Mouse (Mus musculus) kidney, embryonic 15.5 days (tissue): ENCODE data around the gene Ankrd26. TPM values are rescaled to one million over a fixed set of nuclear protein-coding genes. Genes with fewer than 3 reads are reported as not detected.
"Not testable (repeated sequence)": the region's sequence is repeated elsewhere in the genome, so short reads cannot be mapped to it uniquely, and the experiment has no call there.

Source experiments
- ATAC-seq: fragments of 200-750 bp; cut with Nextera tagmentation; replicated peaks from 2 replicates; pipeline ENCODE4 v1.8.0; 2017; ENCODE audit warnings: moderate TSS enrichment; ENCODE audit not compliant: low FRiP score
- H3K27ac ChIP-seq: fragments of 300-500 bp; sonication (generic); 2 replicates; pipeline ENCODE4 v1.5.1; 2015; ENCODE audit warnings: mild to moderate bottlenecking, inconsistent platforms
- H3K27me3 ChIP-seq: fragments of 300-500 bp; sonication (generic); 2 replicates; pipeline ENCODE4 v1.6.1; 2015; ENCODE audit warnings: inconsistent platforms
- H3K36me3 ChIP-seq: fragments of 300-500 bp; sonication (generic); 2 replicates; pipeline ENCODE4 v1.6.1; 2015; ENCODE audit warnings: inconsistent platforms
- H3K4me1 ChIP-seq: fragments of 300-500 bp; sonication (generic); 2 replicates; pipeline ENCODE4 v1.6.1; 2015; ENCODE audit warnings: inconsistent platforms
- H3K4me2 ChIP-seq: fragments of 300-500 bp; sonication (generic); 2 replicates; pipeline ENCODE4 v1.6.1; 2015; ENCODE audit warnings: moderate library complexity, mild to moderate bottlenecking, inconsistent platforms
- H3K4me3 ChIP-seq: fragments of 300-500 bp; sonication (generic); replicated peaks from 2 replicates; pipeline ENCODE4 v1.5.1; 2015; ENCODE audit warnings: mild to moderate bottlenecking, inconsistent platforms
- H3K9ac ChIP-seq: fragments of 300-500 bp; sonication (generic); 2 replicates; pipeline ENCODE4 v1.6.1; 2015; ENCODE audit warnings: mild to moderate bottlenecking, inconsistent platforms
- H3K9me3 ChIP-seq: fragments of 300-500 bp; sonication (generic); replicated peaks from 2 replicates; pipeline ENCODE4 v1.6.1; 2016; ENCODE audit warnings: inconsistent platforms
- WGBS: fragments of 180-500 bp; shearing (Covaris S2); methylation state at CpG from one replicate; pipeline ENCODE4 v1.1.7; 2015; ENCODE audit warnings: mixed read lengths; 5-methylcytosine and 5-hydroxymethylcytosine counted together
- polyA plus RNA-seq: library from polyadenylated mRNA; unstranded; fragments of >200 nt; fragmentation: Nextera tagmentation; extraction: Ambion mirVana; gene quantifications from 2 replicates; pipeline ENCODE4 v1.2.1, GENCODE M21; 2015

The Ankrd26 gene
- polyA plus RNA-seq: 16.5 and 17.3 TPM in 2 replicates

DNA sequence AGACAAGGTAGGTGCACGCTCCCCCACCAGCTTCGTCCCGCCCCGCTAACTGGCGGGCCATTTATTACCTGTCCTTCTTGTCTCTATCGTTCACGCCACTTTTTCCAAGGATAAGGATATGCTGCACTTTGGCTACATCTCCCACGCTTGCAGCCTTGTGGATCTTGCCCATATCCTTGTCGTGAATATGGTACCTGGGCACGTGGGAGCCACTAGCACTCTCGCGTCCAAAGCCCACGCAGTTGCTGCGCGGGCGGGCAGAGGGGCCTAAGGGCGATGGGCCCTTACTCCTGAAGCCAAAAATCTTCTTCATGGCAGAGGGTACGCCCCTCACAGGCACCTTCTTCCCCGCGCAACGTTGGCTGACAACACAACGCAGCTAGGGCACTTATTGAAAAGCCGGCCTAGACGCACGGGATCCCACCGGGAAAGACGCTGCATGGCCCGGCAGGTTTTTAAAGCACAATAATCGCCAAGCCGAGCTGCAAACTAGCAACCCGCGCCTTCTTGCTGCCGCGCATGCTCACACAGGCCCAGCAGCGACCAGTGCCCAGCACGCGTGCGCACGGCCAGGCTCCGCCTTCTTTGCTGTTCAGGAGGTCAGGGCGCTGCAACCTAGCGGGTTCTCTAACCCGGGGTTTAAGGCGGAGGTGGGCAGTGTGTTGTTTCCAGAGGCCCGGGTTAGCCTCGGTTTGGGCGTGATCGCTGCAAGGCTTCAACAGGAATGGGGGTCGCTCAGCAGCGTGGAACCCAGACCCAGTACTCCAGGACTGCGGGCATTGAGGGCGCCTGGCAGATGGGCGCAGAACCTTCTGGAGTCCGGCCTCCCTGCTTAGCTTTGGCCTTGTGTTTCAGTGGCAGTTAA is at the start of gene Ankrd26:
Gene Ankrd26, minus strand, starts transcription at position 482 of the 865 bp plus-strand sequence.
- Histone ChIP-seq H3K27ac (peak within 1 kb of the TSS; percentile 78), H3K9ac (peak within 1 kb of the TSS; percentile 72), H3K4me1 (peaks cover 24% of the 10 kb centered on the region), H3K4me2 (peak within 1 kb of the TSS; percentile 85), H3K9me3 (no peaks in the 10 kb centered on the region), H3K36me3 (peaks cover 21% of the 10 kb centered on the region), H3K4me3 (peak within 1 kb of the TSS; percentile 66), H3K27me3 (no peaks in the 10 kb centered on the region)
- peak; percentile 98 for ATAC-seq
- 4% methylated on average over 54 of the region's 54 CpGs for WGBS

DNA sequence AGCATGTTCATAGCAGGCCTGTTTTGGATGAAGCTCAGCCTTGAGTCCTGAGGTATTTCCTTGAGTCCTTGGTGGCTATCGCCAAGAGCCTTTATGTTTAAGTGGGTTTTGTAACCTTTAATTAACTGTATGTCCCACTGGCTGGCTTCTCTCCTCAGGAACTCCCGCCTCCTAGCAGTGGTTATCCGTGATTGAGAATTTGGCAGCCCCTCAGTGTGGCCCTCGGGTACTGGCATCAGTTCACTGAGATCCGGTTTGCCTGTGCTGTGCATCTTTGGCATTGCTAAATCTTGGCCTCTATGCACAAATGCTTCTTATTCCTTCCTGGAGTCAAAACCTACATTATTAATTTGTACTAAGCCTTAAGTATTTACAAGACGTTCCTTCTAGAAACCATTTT is 46.9 kb upstream of the Ankrd26 start:
- no peak for ATAC-seq
- no peak overlapping the region for H3K9ac ChIP-seq
- no peaks in the 10 kb centered on the region for H3K4me1 ChIP-seq
- H3K4me3 ChIP-seq: no peak overlapping the region
- no peak overlapping the region for H3K27ac ChIP-seq
- H3K4me2 ChIP-seq: no peak overlapping the region
- no peaks in the 10 kb centered on the region for H3K27me3 ChIP-seq
- no peaks in the 10 kb centered on the region for H3K9me3 ChIP-seq
- no peaks in the 10 kb centered on the region for H3K36me3 ChIP-seq
- 87% methylated on average over 6 of the region's 6 CpGs for WGBS

DNA sequence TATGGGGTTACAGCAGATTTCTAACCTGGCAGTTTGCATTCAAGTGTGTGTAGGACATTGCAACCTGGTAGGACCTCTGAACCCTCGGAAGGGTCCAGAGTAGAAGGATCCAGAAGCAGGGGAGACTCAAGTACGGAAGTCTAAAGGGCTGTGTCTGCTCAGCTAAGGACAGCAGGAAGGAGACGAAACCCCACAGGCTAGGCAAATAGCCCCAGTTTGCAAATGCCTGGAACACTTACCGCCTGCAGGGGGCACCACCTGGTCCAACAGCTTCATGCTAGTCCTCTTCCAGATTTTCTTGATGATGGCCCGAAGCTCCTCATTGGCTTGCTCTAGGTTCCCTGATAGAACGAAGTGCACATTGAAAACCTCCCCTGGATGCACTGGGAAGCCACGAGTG is 43.9 kb upstream of the Ankrd26 start:
- ATAC-seq: no peak
- Histone ChIP-seq H3K4me2 (no peak overlapping the region), H3K27ac (no peak overlapping the region), H3K27me3 (no peaks in the 10 kb centered on the region), H3K9ac (no peak overlapping the region), H3K4me3 (no peak overlapping the region), H3K4me1 (no peaks in the 10 kb centered on the region), H3K9me3 (no peaks in the 10 kb centered on the region), H3K36me3 (no peaks in the 10 kb centered on the region)
- WGBS: 65% methylated on average over 7 of the region's 7 CpGs

DNA sequence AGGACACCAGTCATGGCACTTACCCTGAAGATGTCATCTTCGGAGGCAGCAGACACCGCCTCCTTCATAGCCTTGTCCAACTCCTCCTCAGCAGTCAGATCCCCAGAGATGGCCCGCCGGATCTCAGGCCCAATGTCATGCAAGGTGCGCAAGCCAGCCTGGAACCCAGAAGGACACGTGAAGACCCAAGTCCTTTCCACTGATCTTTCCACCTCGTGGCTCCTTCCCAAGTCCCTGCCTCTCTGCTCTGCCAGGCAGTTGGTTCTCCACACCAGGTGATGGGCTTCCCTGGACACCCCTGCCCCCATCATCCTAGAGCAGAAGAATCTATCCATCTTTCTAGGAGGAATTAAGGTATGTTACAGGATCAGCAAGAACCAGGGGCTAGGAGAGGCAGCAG is 41.8 kb upstream of the Ankrd26 start:
- Histone ChIP-seq H3K4me2 (no peak overlapping the region), H3K9ac (no peak overlapping the region), H3K4me1 (no peaks in the 10 kb centered on the region), H3K27ac (no peak overlapping the region), H3K36me3 (no peaks in the 10 kb centered on the region), H3K27me3 (no peaks in the 10 kb centered on the region), H3K4me3 (no peak overlapping the region), H3K9me3 (no peaks in the 10 kb centered on the region)
- 89% methylated on average over 7 of the region's 7 CpGs for WGBS
- ATAC-seq: no peak

DNA sequence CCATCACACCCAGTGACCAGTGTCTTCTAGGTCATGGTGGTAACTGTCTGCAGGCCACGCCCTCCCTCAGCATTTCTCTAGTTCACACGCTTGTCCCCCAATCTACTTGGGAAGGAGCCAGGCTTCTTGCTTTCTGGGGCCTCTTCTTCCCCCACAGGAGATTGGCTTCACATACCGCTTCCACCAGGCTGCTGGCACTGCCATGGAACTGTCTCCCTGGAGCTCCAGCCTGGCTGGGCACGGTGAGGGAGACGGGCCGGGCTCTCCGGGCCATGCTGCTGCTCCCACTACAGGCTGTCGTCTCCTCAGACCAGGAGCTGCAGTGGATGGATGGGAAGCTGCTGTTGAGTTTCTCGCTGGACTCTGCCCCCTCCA is 33.6 kb upstream of the Ankrd26 start:
- H3K27me3 ChIP-seq: peaks cover 33% of the 10 kb centered on the region
- no peaks in the 10 kb centered on the region for H3K9me3 ChIP-seq
- H3K27ac ChIP-seq: no peak overlapping the region
- no peak overlapping the region for H3K4me2 ChIP-seq
- H3K9ac ChIP-seq: no peak overlapping the region
- no peak overlapping the region for H3K4me3 ChIP-seq
- 76% methylated on average over 9 of the region's 9 CpGs for WGBS
- no peak for ATAC-seq
- H3K4me1 ChIP-seq: peaks cover 17% of the 10 kb centered on the region
- no peaks in the 10 kb centered on the region for H3K36me3 ChIP-seq

DNA sequence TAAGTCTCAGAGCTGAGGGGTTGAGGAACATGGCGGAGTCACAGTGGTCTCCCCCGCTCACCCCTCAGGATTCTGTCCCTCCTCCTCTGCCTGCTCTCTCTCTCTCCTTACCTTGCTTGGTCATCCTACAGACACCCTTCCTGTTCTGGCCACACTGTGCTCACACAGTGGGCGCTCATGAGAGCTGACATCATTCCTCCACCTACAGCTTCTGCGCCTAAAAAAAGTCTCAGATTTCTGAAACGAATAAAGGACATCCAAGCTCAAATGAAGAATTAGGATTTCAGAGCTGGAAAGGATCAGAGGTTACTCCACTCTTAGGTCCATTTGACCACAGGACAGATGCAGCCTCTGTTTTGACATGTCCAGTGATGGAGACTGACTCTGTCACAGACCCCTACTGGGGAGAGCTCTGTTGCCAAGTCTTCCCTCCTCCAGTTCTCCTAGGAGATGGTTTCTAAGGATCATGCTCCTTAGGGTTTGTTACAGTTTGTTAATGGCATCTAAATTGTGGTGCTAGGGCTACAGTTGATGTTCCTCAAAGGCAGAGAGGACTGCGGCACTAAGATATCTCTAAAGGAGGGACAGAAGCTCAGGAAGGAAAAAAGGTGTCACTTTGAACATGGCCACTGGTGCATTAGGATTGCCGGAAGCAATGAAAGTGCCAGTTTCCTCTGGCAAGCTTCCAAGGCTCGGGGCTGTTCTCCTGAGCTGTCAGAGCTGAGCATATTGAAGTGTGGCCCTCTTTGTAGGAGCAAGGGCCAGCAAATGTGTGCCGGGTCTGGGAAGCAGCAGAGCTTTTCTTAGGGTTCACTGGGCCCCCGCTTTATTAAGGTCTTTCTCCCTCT is 33.0 kb upstream of the Ankrd26 start:
- peaks cover 33% of the 10 kb centered on the region for H3K27me3 ChIP-seq
- 78% methylated on average over 10 of the region's 10 CpGs for WGBS
- ATAC-seq: no peak

DNA sequence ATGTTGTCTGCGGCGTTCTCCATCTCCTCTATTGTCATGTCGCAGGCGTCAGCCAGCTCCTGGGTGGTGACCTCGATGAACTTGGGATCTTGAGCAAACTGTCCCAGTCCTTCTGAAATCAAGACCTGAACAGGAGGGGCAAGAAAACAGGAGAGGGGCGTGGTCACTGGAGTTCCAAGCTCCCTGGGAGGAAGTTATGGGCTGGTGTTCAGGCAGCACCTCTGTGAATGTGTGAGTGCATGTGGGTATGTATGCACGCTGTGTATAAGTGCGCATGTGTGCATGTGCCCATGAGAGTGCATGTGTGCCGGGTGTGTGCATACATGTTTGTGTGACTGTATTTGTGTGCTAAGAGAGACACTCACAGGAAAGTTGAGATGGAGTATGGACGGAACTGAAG is 32.0 kb upstream of the Ankrd26 start:
- Histone ChIP-seq H3K4me2 (peak overlapping the region; percentile 91), H3K4me1 (peaks cover 17% of the 10 kb centered on the region), H3K9ac (peak overlapping the region; percentile 39; the same call in 1 of the 2 replicates), H3K9me3 (no peaks in the 10 kb centered on the region), H3K27ac (no peak overlapping the region), H3K4me3 (peak overlapping the region; percentile 49), H3K27me3 (peaks cover 33% of the 10 kb centered on the region), H3K36me3 (no peaks in the 10 kb centered on the region)
- ATAC-seq: peak; percentile 49; the same call in 1 of the 2 replicates
- WGBS: 33% methylated on average over 10 of the region's 10 CpGs

More for the DNA sequence above, 33.0 kb upstream of the Ankrd26 start:
- no peak overlapping the region for H3K4me2 ChIP-seq
- H3K9ac ChIP-seq: no peak overlapping the region
- no peak overlapping the region for H3K4me3 ChIP-seq
- H3K4me1 ChIP-seq: peaks cover 17% of the 10 kb centered on the region
- H3K9me3 ChIP-seq: no peaks in the 10 kb centered on the region
- no peaks in the 10 kb centered on the region for H3K36me3 ChIP-seq
- H3K27ac ChIP-seq: no peak overlapping the region

DNA sequence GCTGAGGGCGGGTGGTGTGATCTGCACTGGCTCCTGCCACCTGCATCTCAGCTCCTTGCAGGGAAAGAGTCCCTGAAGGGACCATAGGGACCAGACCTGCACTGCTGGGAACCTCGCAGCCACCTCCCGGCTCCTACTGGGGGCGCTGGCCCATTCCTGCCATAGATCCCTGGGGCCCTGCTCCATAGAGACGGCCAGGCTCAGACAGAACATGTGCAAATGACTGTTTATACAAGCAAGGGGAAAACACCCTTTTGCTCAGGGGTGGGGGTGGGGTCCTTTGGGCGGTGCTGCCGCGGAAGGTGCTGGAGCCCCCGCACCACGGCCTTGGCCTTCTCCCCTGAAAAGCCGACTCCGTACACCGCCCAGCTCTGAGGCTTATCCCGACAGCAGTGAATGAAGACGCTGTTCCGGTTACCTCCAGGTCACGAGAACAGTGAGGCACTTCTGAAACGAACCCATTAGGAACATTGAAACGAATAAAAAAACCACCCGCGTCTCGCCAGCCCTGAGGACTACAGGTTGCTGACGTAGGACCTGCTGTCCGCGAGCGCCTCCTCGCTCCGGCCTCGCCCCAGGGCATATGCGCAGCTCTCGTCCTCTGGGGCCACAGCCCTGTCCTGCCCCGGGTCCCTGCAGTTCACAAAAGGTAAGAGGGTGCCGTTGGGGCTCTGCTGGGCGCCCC is 31.5 kb upstream of the Ankrd26 start:
- Histone ChIP-seq H3K27ac (no peak overlapping the region), H3K4me2 (peak overlapping the region; percentile 91), H3K9me3 (no peaks in the 10 kb centered on the region), H3K36me3 (no peaks in the 10 kb centered on the region), H3K9ac (peak overlapping the region; percentile 39), H3K4me1 (peaks cover 17% of the 10 kb centered on the region), H3K27me3 (peaks cover 33% of the 10 kb centered on the region), H3K4me3 (peak overlapping the region; percentile 49)
- peak; percentile 84 for ATAC-seq
- 2% methylated on average over 34 of the region's 34 CpGs for WGBS

DNA sequence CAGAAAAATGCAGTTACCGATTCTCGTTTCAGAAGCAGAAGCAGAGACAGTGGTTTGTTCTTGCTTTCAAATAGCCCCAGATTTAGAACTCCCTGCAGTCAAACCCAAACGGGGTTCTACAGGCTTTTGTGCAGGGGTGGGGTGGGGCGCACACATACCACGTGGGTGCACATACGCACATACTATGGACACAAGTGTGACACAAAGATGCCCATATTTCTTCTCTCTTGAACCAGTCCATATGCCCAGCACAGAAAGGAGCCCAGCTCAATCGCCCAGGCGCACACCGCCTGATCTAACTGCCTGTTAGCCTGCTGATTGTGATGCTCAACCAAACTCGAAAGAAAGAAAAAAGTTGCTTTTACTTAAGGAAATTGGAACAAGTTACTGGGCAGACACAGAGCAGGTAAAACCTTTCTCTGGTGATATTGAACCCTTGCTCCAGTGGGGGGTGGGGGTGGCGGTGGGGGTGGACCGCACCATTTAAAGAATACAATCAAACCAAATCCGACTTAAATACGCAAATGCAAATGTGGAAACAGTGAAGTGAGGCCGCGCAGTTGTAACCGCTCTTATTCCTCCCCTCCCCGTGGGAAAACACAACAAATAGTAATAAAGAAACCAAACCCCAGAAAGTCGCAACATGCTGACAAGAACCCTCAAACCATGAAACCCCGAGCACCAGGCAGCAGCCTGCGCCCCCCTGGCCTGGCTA is 30.8 kb upstream of the Ankrd26 start:
- ATAC-seq: 0 out of 2 replicates have a peak, but pooled peaks have one; percentile 7
- Histone ChIP-seq H3K4me3 (peak overlapping the region; percentile 49), H3K4me2 (peak overlapping the region; percentile 91), H3K36me3 (no peaks in the 10 kb centered on the region), H3K27ac (no peak overlapping the region), H3K27me3 (peaks cover 33% of the 10 kb centered on the region), H3K9me3 (no peaks in the 10 kb centered on the region), H3K4me1 (peaks cover 17% of the 10 kb centered on the region), H3K9ac (peak overlapping the region; percentile 39; the same call in 1 of the 2 replicates)
- WGBS: 25% methylated on average over 21 of the region's 21 CpGs

DNA sequence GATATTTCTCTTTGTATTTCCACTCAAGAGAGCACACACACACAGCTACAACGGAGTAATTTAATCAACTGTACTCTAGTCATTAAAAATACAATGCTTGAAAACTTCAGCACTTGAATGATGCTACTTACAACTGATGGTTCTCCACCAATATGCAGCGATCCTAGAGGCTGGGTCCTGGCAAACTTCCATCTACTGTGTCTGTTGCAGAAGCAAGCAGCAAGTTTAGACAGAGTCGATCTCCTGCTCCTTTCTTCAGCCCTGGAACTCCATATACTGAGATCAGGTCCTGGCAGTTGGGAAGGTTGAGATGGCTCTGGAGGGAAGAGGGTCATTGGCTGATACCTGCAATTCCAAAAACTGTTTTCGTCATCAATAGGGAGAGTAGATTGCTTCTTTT is 16.7 kb upstream of the Ankrd26 start:
- H3K4me1 ChIP-seq, H3K27ac ChIP-seq, H3K4me3 ChIP-seq, ATAC-seq, H3K27me3 ChIP-seq, H3K9me3 ChIP-seq, H3K4me2 ChIP-seq, H3K36me3 ChIP-seq, H3K9ac ChIP-seq: not testable (repeated sequence)
- WGBS: 85% methylated on average over 4 of the region's 4 CpGs

DNA sequence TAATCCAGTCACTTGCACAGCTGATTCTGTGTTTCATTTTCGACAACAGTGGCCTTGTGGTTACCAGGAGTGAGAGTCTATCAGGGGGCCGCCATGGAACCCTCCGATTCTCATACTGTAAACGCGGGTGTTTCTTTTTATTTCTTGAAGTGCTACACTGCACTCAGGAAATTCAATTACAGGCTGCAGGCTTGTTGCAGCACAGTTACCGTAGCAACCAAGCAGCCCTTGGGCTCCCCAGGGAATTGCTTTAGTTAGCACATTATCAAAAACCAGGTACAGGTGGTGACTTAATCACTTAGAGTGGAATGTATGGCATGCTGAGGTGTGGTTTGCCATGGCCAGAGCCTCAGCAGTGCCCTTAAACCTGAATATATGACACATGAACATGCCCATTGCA is 12.3 kb upstream of the Ankrd26 start:
- Histone ChIP-seq H3K27me3 (no peaks in the 10 kb centered on the region), H3K9ac (no peak overlapping the region), H3K9me3 (no peaks in the 10 kb centered on the region), H3K36me3 (no peaks in the 10 kb centered on the region), H3K4me3 (no peak overlapping the region), H3K4me1 (no peaks in the 10 kb centered on the region), H3K27ac (no peak overlapping the region), H3K4me2 (no peak overlapping the region)
- ATAC-seq: no peak
- 72% methylated on average over 6 of the region's 6 CpGs for WGBS
